Mouse (Mus musculus) hematopoietic multipotent progenitor cell, adult 10-12 weeks (in vitro differentiated cells): ENCODE data around the gene Mios. TPM values are rescaled to one million over a fixed set of nuclear protein-coding genes. Genes with fewer than 3 reads are reported as not detected.

Experiments
- polyA plus RNA-seq: library from polyadenylated mRNA; stranded (reverse); fragments of >175 nt; gene quantifications from 2 replicates; pipeline ENCODE4 v1.2.3, GENCODE M21; 2012; ENCODE audit warnings: low replicate concordance

Gene Mios
- polyA plus RNA-seq = 6.7 and 6.8 TPM in 2 replicates

DNA sequence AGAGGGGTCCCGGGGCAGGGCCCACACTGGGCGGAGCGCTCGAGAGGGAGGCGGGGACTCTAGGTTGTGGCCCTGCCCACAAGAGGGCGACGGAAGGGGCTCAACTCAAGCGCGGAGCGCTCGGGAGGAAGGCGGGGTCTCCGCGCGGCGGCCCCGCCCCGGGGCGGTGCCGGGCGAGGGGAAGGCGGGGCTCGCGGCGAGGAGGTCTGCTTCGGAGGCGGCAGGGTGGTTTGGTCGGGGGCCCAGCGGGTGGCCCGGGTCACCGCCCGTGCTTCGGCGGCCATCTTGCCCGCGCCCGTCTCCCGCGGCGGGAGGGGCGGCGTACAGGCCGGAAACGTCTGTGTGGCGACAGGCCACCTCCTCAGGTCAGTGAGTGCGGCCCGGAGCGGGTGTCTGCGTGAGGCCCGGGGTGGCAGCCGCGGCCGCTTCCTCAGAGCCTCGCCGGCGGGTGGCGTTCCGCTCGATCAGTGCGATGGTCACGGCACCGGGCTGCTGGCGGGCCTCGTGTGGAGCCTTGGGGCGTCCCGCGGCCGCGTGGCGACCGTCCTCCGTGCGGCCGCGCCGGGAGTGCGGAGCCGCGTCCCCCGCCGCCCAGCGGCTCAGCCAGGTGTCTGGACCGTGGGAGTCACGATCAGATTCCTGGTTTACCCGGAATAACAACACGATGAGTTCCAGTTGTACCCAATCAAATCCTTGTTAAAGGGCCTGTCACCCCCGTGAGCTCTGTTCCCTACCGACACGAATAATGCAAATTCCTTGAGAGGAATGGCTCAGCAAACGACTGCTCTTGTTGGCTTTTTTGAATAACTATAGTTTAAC is at the start of gene Mios:
TSS of gene Mios (plus strand) at position 176 of the 819 bp plus-strand sequence.

DNA sequence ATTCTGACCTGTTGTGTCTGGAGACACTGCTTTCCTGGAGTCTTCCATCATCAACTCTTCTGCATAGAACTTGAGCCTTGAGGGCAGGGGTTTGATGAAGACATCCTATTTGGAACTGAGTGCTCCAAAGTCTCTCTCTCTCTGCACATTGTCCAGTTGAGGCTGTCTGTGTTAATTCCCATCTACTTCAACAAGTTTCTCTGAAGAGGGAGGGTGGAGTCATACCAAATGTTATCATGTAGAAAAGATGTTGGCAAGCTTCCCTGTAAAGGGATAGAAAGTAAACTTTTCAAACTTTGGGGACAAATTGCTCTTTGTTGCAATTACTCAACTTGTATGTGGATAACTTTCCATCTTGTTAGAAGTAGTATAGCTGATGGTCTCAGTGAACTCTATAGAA is 16.5 kb upstream of the Mios start, which contains the start of gene Col28a1:
TSS of gene Col28a1 (minus strand) at position 101 of the 400 bp plus-strand sequence.

DNA sequence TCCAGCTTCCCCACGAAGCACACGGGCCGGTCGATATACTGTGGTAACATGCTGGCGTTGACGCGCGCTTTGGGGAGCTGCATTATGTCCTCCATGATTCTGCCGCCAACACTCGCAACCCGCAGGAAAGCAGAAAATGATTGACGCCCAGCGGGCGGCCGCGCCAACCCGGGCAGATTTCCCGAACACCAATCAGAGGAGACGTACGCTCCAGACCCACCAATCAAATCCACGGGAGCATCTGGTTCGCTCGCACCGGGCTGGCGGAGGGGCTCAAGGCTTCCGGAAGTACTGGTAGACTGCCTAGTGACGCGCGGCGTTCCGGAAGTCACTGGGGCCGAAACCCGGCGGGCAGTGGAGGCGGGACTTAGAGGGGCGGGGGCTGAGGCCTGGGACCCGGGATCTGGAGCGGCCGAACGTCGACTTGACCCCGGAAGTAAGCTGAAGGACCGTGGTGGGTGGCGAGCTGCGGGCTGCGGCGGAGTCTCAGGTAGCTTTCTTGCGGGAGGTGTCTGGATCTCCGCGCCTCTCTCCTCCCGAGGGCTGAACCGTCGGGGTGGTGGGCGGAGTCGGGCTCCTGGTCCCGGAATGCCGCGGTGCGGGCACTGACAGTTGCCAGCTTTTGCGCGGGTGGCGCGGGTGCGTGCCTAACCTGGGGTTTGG is 50.1 kb downstream of the Mios start, which contains the start of the genes Rpa3, Umad1 and Gm45062:
TSS of gene Rpa3 (minus strand) at position 170 of the 663 bp plus-strand sequence.
TSS of gene Umad1 (plus strand) at position 285 of the 663 bp plus-strand sequence.
TSS of gene Gm45062 (plus strand) at position 447 of the 663 bp plus-strand sequence.

Other genes starting within 250 kb of the Mios start
- gene Col28a1, start 16.6 kb upstream of the Mios start, polyA plus RNA-seq = not detected in 2 replicates
- gene Rpa3, start 50.0 kb downstream of the Mios start, polyA plus RNA-seq = 0.60 and 2.6 TPM in 2 replicates
- gene Umad1, start 50.1 kb downstream of the Mios start, polyA plus RNA-seq = 11.4 and 12.8 TPM in 2 replicates
- gene Gm45062, start 50.2 kb downstream of the Mios start, polyA plus RNA-seq = not detected in 2 replicates